In genomic region chr3:126668123-126668522, GRCm38 (mm10) we compare ENCODE assay signal across 9 mouse cellular contexts.
DNase-seq lines count a peak whose midpoint lies in the region; TF ChIP-seq lines count a peak whose summit lies in the region.
"Had no signal": no experiment of that assay in that cellular context is flagged by ENCODE, and none has a peak within 500 bp of the region (broad histone marks: within the 10 kb centered on the region; RNA-seq: fewer than 3 reads in every experiment).

No protein-coding gene starts in this region.

- 61% methylated on average over 3 of the region's 3 CpGs for WGBS in heart, adult 2 months

- 0 out of 2 replicates have a peak, but pooled peaks cover 1% of the 10 kb centered on the region for H3K79me2 ChIP-seq in heart, adult 2 months (replicated peaks; ENCODE audit: control insufficient read depth, insufficient read depth, low read length)

- intact Hi-C loops in heart, adult 2 months (cut with DNase I) = no loop called here
- intact Hi-C loops in heart, postnatal 25 days (cut with DNase I) = no loop called here

- no peak overlapping the region for H3K4me3 ChIP-seq in heart, adult 2 months

- H3K36me3 ChIP-seq in heart, adult 2 months (ENCODE audit: control insufficient read depth, insufficient read depth, low read length) = peaks cover 3% of the 10 kb centered on the region

- TF ChIP-seq CTCF in heart, adult 2 months (IDR thresholded peaks at IDR 0.05) = no peak

- no peak for TF ChIP-seq EP300 in heart, adult 2 months (IDR thresholded peaks at IDR 0.05; ENCODE audit: insufficient read depth, low read depth, low read length)

- peaks cover 14% of the 10 kb centered on the region for H3K4me1 ChIP-seq in heart, adult 2 months (ENCODE audit: control insufficient read depth, insufficient read depth, low read length)

- H3K27ac ChIP-seq in heart, adult 2 months = peak overlapping the region; percentile 50
- H3K27ac ChIP-seq: macrophage had no signal

- TF ChIP-seq POLR2A in heart, adult 2 months (IDR thresholded peaks at IDR 0.05; ENCODE audit: insufficient read depth, low read depth, low read length) = no peak

- no peaks in the 10 kb centered on the region for H3K27me3 ChIP-seq in heart, adult 2 months (ENCODE audit: control insufficient read depth, insufficient read depth, low read length)

- H3K9ac ChIP-seq in heart, adult 2 months (ENCODE audit: low read depth, low read length) = 0 out of 2 replicates have a peak overlapping the region, but pooled peaks have one; percentile 13

- DNase-seq in heart, adult 2 months = no peak
- no peak for DNase-seq in heart, postnatal 25 days (ENCODE audit: low spot score)
- DNase-seq in 3T3-L1 (ENCODE audit: low read depth, low spot score) = peak; percentile 48
- peak; percentile 63 for DNase-seq in cerebellum, adult 9-10 months
- peak; percentile 63 to 68 for DNase-seq in lung, adult 18-20 months
- no peak for DNase-seq in spleen, postnatal 10 days (ENCODE audit: low spot score in 2 of 2)
- DNase-seq in thymus, postnatal 10 days (ENCODE audit: low spot score in 2 of 2) = no peak
- no peak for DNase-seq in urinary bladder, postnatal 4 days (ENCODE audit: low spot score in 2 of 2)

Comparison
In these comparisons a context has a peak if more than half of its experiments do, and no peak if none do; other contexts are left out.
1. DNase-seq: peak in 3T3-L1 (single experiment), cerebellum, adult 9-10 months (single experiment) and lung, adult 18-20 months (2 of 2); none in heart, adult 2 months (0 of 2), heart, postnatal 25 days (single experiment), spleen, postnatal 10 days (0 of 2), thymus, postnatal 10 days (0 of 2) and urinary bladder, postnatal 4 days (0 of 2).